Mouse (Mus musculus) liver, embryonic 11.5 days (tissue): Measurements from ENCODE around the gene Nup88. TPM values are rescaled to one million over a fixed set of nuclear protein-coding genes. Genes with fewer than 3 reads are reported as not detected.

Experiments used
- ATAC-seq: fragments of 200-750 bp; cut with Nextera tagmentation; replicated peaks from 2 replicates; pipeline ENCODE4 v1.8.0; 2017; ENCODE audit warnings: moderate number of reproducible peaks, mild to moderate bottlenecking, moderate TSS enrichment, moderate library complexity; ENCODE audit not compliant: low FRiP score
- DNase-seq: peaks from one replicate; pipeline ENCODE4 v3.0.0-alpha.2; 2017; ENCODE audit warnings: low spot score
- H3K27ac ChIP-seq: fragments of 300-500 bp; sonication (generic); 2 replicates; pipeline ENCODE4 v1.5.1; 2014; ENCODE audit warnings: mild to moderate bottlenecking, low read depth, low read length, control low read depth
- H3K27me3 ChIP-seq: fragments of 300-500 bp; sonication (generic); replicated peaks from 2 replicates; pipeline ENCODE4 v1.6.1; 2014; ENCODE audit warnings: low read length, mixed read lengths; ENCODE audit not compliant: control insufficient read depth, insufficient read depth
- H3K36me3 ChIP-seq: fragments of 300-500 bp; sonication (generic); 2 replicates; pipeline ENCODE4 v1.6.1; 2014; ENCODE audit warnings: mild to moderate bottlenecking, low read length, moderate library complexity, mixed read lengths; ENCODE audit not compliant: control insufficient read depth, insufficient read depth
- H3K4me1 ChIP-seq: fragments of 300-500 bp; sonication (generic); replicated peaks from 2 replicates; pipeline ENCODE4 v1.6.1; 2014; ENCODE audit warnings: low read length, mixed read lengths; ENCODE audit not compliant: control insufficient read depth, insufficient read depth
- H3K4me2 ChIP-seq: fragments of 300-500 bp; sonication (generic); 2 replicates; pipeline ENCODE4 v1.6.1; 2014; ENCODE audit warnings: mild to moderate bottlenecking, control low read depth, moderate library complexity
- H3K4me3 ChIP-seq: fragments of 300-500 bp; sonication (generic); 2 replicates; pipeline ENCODE4 v1.5.1; 2014; ENCODE audit warnings: low read depth, low read length, control low read depth
- H3K9ac ChIP-seq: fragments of 300-500 bp; sonication (generic); 2 replicates; pipeline ENCODE4 v1.6.1; 2014; ENCODE audit warnings: low read depth, low read length, control low read depth
- H3K9me3 ChIP-seq: fragments of 300-500 bp; sonication (generic); 2 replicates; pipeline ENCODE4 v1.6.1; 2016; ENCODE audit warnings: low read length, inconsistent platforms, mixed read lengths; ENCODE audit not compliant: control insufficient read depth
- WGBS: fragments of 180-500 bp; shearing (Covaris S2); extraction: QIAGEN DNeasy Blood & Tissue Kit; methylation state at CpG from one replicate; pipeline ENCODE4 v1.1.7; 2014; 5-methylcytosine and 5-hydroxymethylcytosine counted together
- polyA plus RNA-seq: library from polyadenylated mRNA; unstranded; fragments of >200 nt; fragmentation: Nextera tagmentation; extraction: Ambion mirVana; gene quantifications from 2 replicates; pipeline ENCODE4 v1.2.1, GENCODE M21; 2014

The Nup88 gene
- polyA plus RNA-seq = 125 and 144 TPM in 2 replicates

- Histone ChIP-seq H3K36me3 (peaks cover 10% of the 10 kb centered on the region), H3K9ac (peak within 1 kb of the TSS; percentile 89), H3K4me1 (peaks cover 3% of the 10 kb centered on the region; the same call in 1 of the 2 replicates)
These were observed at the start of gene Nup88, which contains the start of gene Rpain for GRCm38 (mm10) chr11:70969821-70970559. TSS of gene Nup88 (minus strand) at chr11:70969973. TSS of gene Rpain (plus strand) at chr11:70970213.

GRCm38 (mm10) chr11:71018416-71019200 lies 48.8 kb upstream of the Nup88 start:
- no peak for DNase-seq
- H3K36me3 ChIP-seq = peaks cover 3% of the 10 kb centered on the region; the same call in 1 of the 2 replicates
- peak overlapping the region; percentile 90 for H3K4me3 ChIP-seq
- H3K27me3 ChIP-seq = no peaks in the 10 kb centered on the region
- WGBS = 5% methylated on average over 28 of the region's 28 CpGs
- peak overlapping the region; percentile 81 for H3K4me2 ChIP-seq
- H3K27ac ChIP-seq = peak overlapping the region; percentile 73
- peak; percentile 14 for ATAC-seq
- peak overlapping the region; percentile 90 for H3K9ac ChIP-seq
- H3K9me3 ChIP-seq = no peaks in the 10 kb centered on the region
- H3K4me1 ChIP-seq = peaks cover 10% of the 10 kb centered on the region; the same call in 1 of the 2 replicates

More at GRCm38 (mm10) chr11:70969821-70970559, at the start of gene Nup88, which contains the start of gene Rpain:
- Histone ChIP-seq H3K27ac (peak within 1 kb of the TSS; percentile 92), H3K4me2 (peak within 1 kb of the TSS; percentile 79), H3K4me3 (peak within 1 kb of the TSS; percentile 89), H3K27me3 (no peaks in the 10 kb centered on the region), H3K9me3 (no peaks in the 10 kb centered on the region)
- DNase-seq = peak; percentile 92
- WGBS = under 1% methylated on average over 43 of the region's 43 CpGs
- ATAC-seq = peak; percentile 93

- no peak overlapping the region for H3K27ac ChIP-seq
- H3K9ac ChIP-seq = no peak overlapping the region
- H3K4me3 ChIP-seq = no peak overlapping the region
- DNase-seq (no peak), ATAC-seq (no peak)
- H3K4me1 ChIP-seq = peaks cover 10% of the 10 kb centered on the region; the same call in 1 of the 2 replicates
- WGBS = 97% methylated on average over 1 of the region's 1 CpGs
- 0 out of 2 replicates have a peak overlapping the region, but pooled peaks have one; percentile 8 for H3K4me2 ChIP-seq
- H3K9me3 ChIP-seq = no peaks in the 10 kb centered on the region
- no peaks in the 10 kb centered on the region for H3K27me3 ChIP-seq
- H3K36me3 ChIP-seq = peaks cover 11% of the 10 kb centered on the region; the same call in 1 of the 2 replicates
These were observed 47.3 kb upstream of the Nup88 start for GRCm38 (mm10) chr11:71017051-71017450.

GRCm38 (mm10) chr11:71012743-71013142 lies 43.0 kb upstream of the Nup88 start:
- no peaks in the 10 kb centered on the region for H3K27me3 ChIP-seq
- H3K4me2 ChIP-seq = no peak overlapping the region
- no peak overlapping the region for H3K4me3 ChIP-seq
- no peak overlapping the region for H3K9ac ChIP-seq
- no peak overlapping the region for H3K27ac ChIP-seq
- H3K9me3 ChIP-seq = no peaks in the 10 kb centered on the region
- H3K36me3 ChIP-seq = peaks cover 13% of the 10 kb centered on the region; the same call in 1 of the 2 replicates
- no peak for DNase-seq
- peak; percentile 58 for ATAC-seq
- peaks cover 3% of the 10 kb centered on the region; the same call in 1 of the 2 replicates for H3K4me1 ChIP-seq
- WGBS = 85% methylated on average over 7 of the region's 7 CpGs

GRCm38 (mm10) chr11:71008321-71008720 lies 38.5 kb upstream of the Nup88 start:
- ATAC-seq = no peak
- peaks cover 13% of the 10 kb centered on the region; the same call in 1 of the 2 replicates for H3K36me3 ChIP-seq

GRCm38 (mm10) chr11:71007831-71008230 lies 38.1 kb upstream of the Nup88 start:
- no peak overlapping the region for H3K27ac ChIP-seq
- H3K4me3 ChIP-seq = no peak overlapping the region
- DNase-seq = no peak
- no peak overlapping the region for H3K4me2 ChIP-seq
- no peaks in the 10 kb centered on the region for H3K9me3 ChIP-seq
- H3K27me3 ChIP-seq = no peaks in the 10 kb centered on the region
- 88% methylated on average over 7 of the region's 7 CpGs for WGBS
- H3K36me3 ChIP-seq = peaks cover 13% of the 10 kb centered on the region; the same call in 1 of the 2 replicates
- no peak overlapping the region for H3K9ac ChIP-seq
- H3K4me1 ChIP-seq = peaks cover 7% of the 10 kb centered on the region
- ATAC-seq = no peak

More at GRCm38 (mm10) chr11:71008321-71008720, 38.5 kb upstream of the Nup88 start:
- H3K4me1 ChIP-seq = peaks cover 3% of the 10 kb centered on the region
- no peak for DNase-seq
- H3K4me2 ChIP-seq = no peak overlapping the region
- H3K27ac ChIP-seq = no peak overlapping the region
- H3K4me3 ChIP-seq = no peak overlapping the region
- no peak overlapping the region for H3K9ac ChIP-seq
- no peaks in the 10 kb centered on the region for H3K9me3 ChIP-seq
- H3K27me3 ChIP-seq = no peaks in the 10 kb centered on the region
- 85% methylated on average over 3 of the region's 3 CpGs for WGBS

- H3K27me3 ChIP-seq = no peaks in the 10 kb centered on the region
- H3K27ac ChIP-seq = no peak overlapping the region
- ATAC-seq (no peak), DNase-seq (no peak)
- WGBS = 91% methylated on average over 6 of the region's 6 CpGs
- H3K36me3 ChIP-seq = peaks cover 5% of the 10 kb centered on the region; the same call in 1 of the 2 replicates
- H3K4me2 ChIP-seq = no peak overlapping the region
- H3K4me1 ChIP-seq = peaks cover 11% of the 10 kb centered on the region
- H3K4me3 ChIP-seq = no peak overlapping the region
- H3K9me3 ChIP-seq = no peaks in the 10 kb centered on the region
- H3K9ac ChIP-seq = no peak overlapping the region
These were observed 37.3 kb upstream of the Nup88 start for GRCm38 (mm10) chr11:71007026-71007425.

- DNase-seq = no peak
- H3K27me3 ChIP-seq = no peaks in the 10 kb centered on the region
- peaks cover 11% of the 10 kb centered on the region for H3K4me1 ChIP-seq
- no peaks in the 10 kb centered on the region; the same call in 1 of the 2 replicates for H3K36me3 ChIP-seq
- 57% methylated on average over 5 of the region's 5 CpGs for WGBS
- 0 out of 2 replicates have a peak overlapping the region, but pooled peaks have one; percentile 10 for H3K9ac ChIP-seq
- H3K4me3 ChIP-seq = peak overlapping the region; percentile 91
- H3K4me2 ChIP-seq = peak overlapping the region; percentile 63
- H3K9me3 ChIP-seq = no peaks in the 10 kb centered on the region
- H3K27ac ChIP-seq = no peak overlapping the region
- ATAC-seq = no peak
These were observed 35.3 kb upstream of the Nup88 start for GRCm38 (mm10) chr11:71005046-71005445.
